Mouse (Mus musculus) testis, adult 2 months (tissue): Measurements from ENCODE around the gene Txndc16. TPM values are rescaled to one million over a fixed set of nuclear protein-coding genes. Genes with fewer than 3 reads are reported as not detected.

Experiments used
- H3K27ac ChIP-seq: fragments of 200-500 bp; 2 replicates; pipeline ENCODE4 v1.5.1; 2012; ENCODE audit warnings: low read depth, low read length; ENCODE audit not compliant: control insufficient read depth, insufficient read depth
- H3K27me3 ChIP-seq: fragments of 200-500 bp; 2 replicates; pipeline ENCODE4 v1.6.1; 2012; ENCODE audit warnings: mild to moderate bottlenecking, low read length, moderate library complexity; ENCODE audit not compliant: control insufficient read depth, insufficient read depth
- H3K36me3 ChIP-seq: fragments of 200-500 bp; 2 replicates; pipeline ENCODE4 v1.6.1; 2012; ENCODE audit warnings: mild to moderate bottlenecking, low read length; ENCODE audit not compliant: control insufficient read depth, insufficient read depth
- H3K4me1 ChIP-seq: fragments of 200-500 bp; 2 replicates; pipeline ENCODE4 v1.6.1; 2012; ENCODE audit warnings: low read length; ENCODE audit not compliant: control insufficient read depth, insufficient read depth
- H3K4me3 ChIP-seq: fragments of 200-500 bp; 2 replicates; pipeline ENCODE4 v1.5.1; 2012; ENCODE audit warnings: low read depth, mild to moderate bottlenecking, low read length, moderate library complexity, mixed read lengths; ENCODE audit not compliant: control insufficient read depth
- CTCF ChIP-seq: fragments of 200-500 bp; IDR thresholded peaks from 2 replicates; pipeline ENCODE4 v1.5.1; 2012; ENCODE audit warnings: low read depth, mild to moderate bottlenecking, inconsistent platforms, low read length, moderate library complexity; ENCODE audit not compliant: control insufficient read depth, insufficient read depth, insufficient replicate concordance
- POLR2A ChIP-seq: fragments of 200-500 bp; IDR thresholded peaks from 2 replicates; pipeline ENCODE4 v1.6.1; 2012; ENCODE audit warnings: low read depth, mild to moderate bottlenecking, inconsistent platforms, low read length, moderate library complexity; ENCODE audit not compliant: control insufficient read depth
- polyA plus RNA-seq: library from polyadenylated mRNA; depleted of rRNA; stranded (reverse); fragments of >200 nt; gene quantifications from 2 replicates; pipeline ENCODE4 v1.2.3, GENCODE M21; 2012; rRNA removed

The Txndc16 gene
- polyA plus RNA-seq, 1 experiment = 12.0 TPM

DNA sequence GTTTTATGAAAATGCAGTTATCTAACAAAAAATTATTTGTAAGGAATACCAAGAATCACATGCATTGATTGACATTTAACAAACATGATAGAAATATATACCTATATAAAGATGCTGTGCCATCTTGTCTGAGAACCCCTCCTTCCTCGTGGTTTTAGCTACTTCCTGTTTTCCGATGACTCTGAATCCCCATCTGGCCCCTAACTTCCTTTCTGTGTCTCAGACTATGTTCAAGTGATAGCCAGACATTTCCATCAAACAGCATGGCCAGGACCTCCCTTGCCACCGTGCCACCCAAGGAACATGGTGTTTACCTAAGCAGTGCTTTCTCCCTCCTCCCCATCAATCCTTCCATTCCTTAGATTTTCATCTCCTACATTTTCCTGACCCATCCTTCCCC, 127.8 kb downstream of the Txndc16 start:
- Histone ChIP-seq H3K4me3 (no peak overlapping the region), H3K27me3 (no peaks in the 10 kb centered on the region), H3K36me3 (no peaks in the 10 kb centered on the region), H3K27ac (no peak overlapping the region), H3K4me1 (no peaks in the 10 kb centered on the region)
- no peak for TF ChIP-seq POLR2A

DNA sequence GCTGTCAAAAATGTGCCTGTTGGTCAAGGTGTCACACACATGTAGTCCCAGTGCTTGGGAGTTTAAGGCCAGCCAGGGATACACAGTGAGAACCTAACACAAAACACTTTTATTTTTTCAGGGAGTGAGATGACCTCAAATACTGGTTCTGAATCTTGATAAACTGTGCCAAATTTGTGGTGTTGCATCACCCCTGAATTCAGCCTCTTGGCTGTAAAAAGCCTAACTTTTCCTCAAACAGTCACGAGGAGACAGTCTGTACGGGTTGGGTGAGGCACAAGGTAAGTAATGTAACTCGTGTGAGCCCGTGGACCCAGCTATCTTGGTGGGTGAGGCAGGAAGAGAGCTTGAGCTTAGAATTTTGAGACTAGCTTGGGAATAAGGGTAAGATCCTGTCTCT, 130.1 kb downstream of the Txndc16 start:
- Histone ChIP-seq H3K4me1 (no peaks in the 10 kb centered on the region), H3K27me3 (no peaks in the 10 kb centered on the region), H3K4me3 (no peak overlapping the region), H3K27ac (no peak overlapping the region), H3K36me3 (no peaks in the 10 kb centered on the region)
- TF ChIP-seq CTCF (no peak), POLR2A (no peak)

DNA sequence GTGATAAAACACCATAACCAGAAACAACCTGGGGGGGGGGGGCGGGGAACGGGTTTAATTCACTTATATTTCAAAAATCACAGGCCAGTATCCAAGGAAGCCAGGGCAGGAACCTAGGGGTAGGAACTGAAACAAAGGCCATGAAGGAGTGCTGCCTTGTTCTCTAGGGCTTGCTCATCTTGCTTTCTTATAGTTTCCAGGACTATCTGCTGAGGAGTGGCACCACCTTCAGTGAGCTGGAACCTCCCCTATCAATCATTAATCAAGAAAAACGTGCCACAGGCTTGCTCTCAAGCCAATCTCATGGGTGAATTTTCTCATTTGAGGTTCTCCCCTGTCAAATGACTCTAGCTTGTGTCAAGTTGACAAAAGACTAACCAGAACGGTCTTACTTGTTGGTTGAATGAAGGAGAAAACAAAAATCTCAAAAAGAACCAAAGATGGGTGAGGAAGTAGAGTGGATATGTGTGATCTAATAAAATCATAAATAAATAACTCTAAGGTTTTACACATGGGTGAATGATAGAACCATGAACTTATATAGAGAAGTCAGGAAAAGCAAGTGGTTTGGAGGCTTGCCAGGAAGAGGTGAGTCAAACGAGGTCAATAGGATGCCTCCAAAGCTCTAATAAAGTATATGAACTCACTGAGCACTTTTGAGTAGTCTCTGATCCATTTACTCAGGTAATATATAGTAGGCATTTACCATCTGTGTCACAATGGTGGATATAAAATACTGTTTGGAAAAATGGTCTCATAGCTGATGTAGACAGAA, 134.3 kb downstream of the Txndc16 start:
- no peak overlapping the region for H3K27ac ChIP-seq
- H3K36me3 ChIP-seq = no peaks in the 10 kb centered on the region
- no peaks in the 10 kb centered on the region for H3K27me3 ChIP-seq
- no peaks in the 10 kb centered on the region for H3K4me1 ChIP-seq
- no peak overlapping the region for H3K4me3 ChIP-seq
- TF ChIP-seq POLR2A (no peak), CTCF (no peak)

- Histone ChIP-seq H3K4me1 (no peaks in the 10 kb centered on the region), H3K27me3 (no peaks in the 10 kb centered on the region), H3K4me3 (no peak overlapping the region), H3K27ac (no peak overlapping the region), H3K36me3 (no peaks in the 10 kb centered on the region)
- TF ChIP-seq POLR2A (no peak), CTCF (no peak)
These were observed 135.4 kb downstream of the Txndc16 start for GRCm38 (mm10) chr14:45084656-45085280.

GRCm38 (mm10) chr14:45083540-45083939, 136.6 kb downstream of the Txndc16 start:
- H3K4me3 ChIP-seq = no peak overlapping the region
- H3K27ac ChIP-seq = no peak overlapping the region
- TF ChIP-seq CTCF = no peak
- no peaks in the 10 kb centered on the region for H3K4me1 ChIP-seq
- no peaks in the 10 kb centered on the region for H3K27me3 ChIP-seq
- no peaks in the 10 kb centered on the region for H3K36me3 ChIP-seq

Other genes starting within 250 kb of the Txndc16 start
- gene Ptger2, start 232.1 kb downstream of the Txndc16 start, polyA plus RNA-seq = 0.14 and 0.25 TPM in 2 replicates
- gene Gpr137c, start 611 bp downstream of the Txndc16 start, polyA plus RNA-seq = 7.8 and 8.7 TPM in 2 replicates
- gene Ero1l, start 98.4 kb upstream of the Txndc16 start, polyA plus RNA-seq = 3.4 and 4.7 TPM in 2 replicates
- 24.2 and 38.0 TPM in 2 replicates for gene Psmc6, start 109.5 kb upstream of the Txndc16 start, polyA plus RNA-seq
- 14.4 and 15.1 TPM in 2 replicates for gene Styx, start 130.8 kb upstream of the Txndc16 start, polyA plus RNA-seq
- gene Gnpnat1, start 184.6 kb upstream of the Txndc16 start, polyA plus RNA-seq = 3.5 TPM in 2 replicates